Mouse (Mus musculus) kidney, adult 2 months (tissue): ENCODE measurements at regions not wholly inside any gene's neighbourhood (a gene's known extent, or its start where the extent isn't known, plus 50 kb on each side); places are given as distances from the start of the nearest gene placed in this dataset.

ENCODE experiments used
- DNase-seq: peaks from one replicate; pipeline ENCODE4 v3.0.0; 2021
- H3K27ac ChIP-seq: fragments of 200-500 bp; 2 replicates; pipeline ENCODE4 v1.5.1; 2012; ENCODE audit warnings: low read depth, low read length, control low read depth, inconsistent platforms; ENCODE audit not compliant: insufficient read depth
- H3K27me3 ChIP-seq: fragments of 200-500 bp; replicated peaks from 2 replicates; pipeline ENCODE4 v1.6.1; 2012; ENCODE audit warnings: mild to moderate bottlenecking, moderate library complexity, low read length, inconsistent platforms; ENCODE audit not compliant: control insufficient read depth, insufficient read depth
- H3K36me3 ChIP-seq: fragments of 200-500 bp; 2 replicates; pipeline ENCODE4 v1.6.1; 2012; ENCODE audit warnings: mild to moderate bottlenecking, moderate library complexity, low read length, inconsistent platforms; ENCODE audit not compliant: control insufficient read depth, insufficient read depth
- H3K4me1 ChIP-seq: fragments of 200-500 bp; 2 replicates; pipeline ENCODE4 v1.6.1; 2011; ENCODE audit warnings: low read length; ENCODE audit not compliant: control insufficient read depth, insufficient read depth
- H3K4me3 ChIP-seq: fragments of 200-500 bp; 2 replicates; pipeline ENCODE4 v1.5.1; 2011; ENCODE audit warnings: mild to moderate bottlenecking, low read depth, low read length, control low read depth; ENCODE audit not compliant: insufficient read depth
- CTCF ChIP-seq: fragments of 200-500 bp; conservative IDR thresholded peaks from 2 replicates; pipeline ENCODE4 v1.5.1; 2011; ENCODE audit warnings: low read depth, mild to moderate bottlenecking, control low read depth, low read length, moderate library complexity, mixed read lengths; ENCODE audit not compliant: insufficient read depth, insufficient read length
- POLR2A ChIP-seq: fragments of 200-500 bp; IDR thresholded peaks from one replicate; pipeline ENCODE4 v1.6.1; 2011; ENCODE audit warnings: low read depth, low read length, control low read depth
- WGBS: fragments of 180-500 bp; shearing (Covaris S2); methylation state at CpG from one replicate; pipeline ENCODE4 v1.1.7; 2018; 5-methylcytosine and 5-hydroxymethylcytosine counted together

GRCm38 (mm10) chr14:114836723-114837349, 255.2 kb upstream of the Gpc5 start:
- Histone ChIP-seq H3K27me3 (no peaks in the 10 kb centered on the region), H3K27ac (no peak overlapping the region), H3K4me1 (peaks cover 4% of the 10 kb centered on the region; the same call in 1 of the 2 replicates), H3K36me3 (no peaks in the 10 kb centered on the region), H3K4me3 (no peak overlapping the region)
- TF ChIP-seq CTCF = no peak
- no peak for TF ChIP-seq POLR2A
- WGBS = 68% methylated on average over 3 of the region's 3 CpGs
- DNase-seq = peak; percentile 18

- no peak for DNase-seq
- WGBS = 46% methylated on average over 16 of the region's 16 CpGs
- Histone ChIP-seq H3K36me3 (no peaks in the 10 kb centered on the region), H3K4me3 (no peak overlapping the region), H3K4me1 (peaks cover 4% of the 10 kb centered on the region; the same call in 1 of the 2 replicates), H3K27me3 (no peaks in the 10 kb centered on the region), H3K27ac (no peak overlapping the region)
- no peak for TF ChIP-seq CTCF
- TF ChIP-seq POLR2A = no peak
Measured at GRCm38 (mm10) chr14:114837652-114838276, 254.3 kb upstream of the Gpc5 start.

GRCm38 (mm10) chr14:114839340-114839903, 252.6 kb upstream of the Gpc5 start:
- Histone ChIP-seq H3K36me3 (no peaks in the 10 kb centered on the region), H3K27me3 (no peaks in the 10 kb centered on the region), H3K4me1 (peaks cover 4% of the 10 kb centered on the region; the same call in 1 of the 2 replicates), H3K27ac (no peak overlapping the region), H3K4me3 (no peak overlapping the region)
- 89% methylated on average over 2 of the region's 2 CpGs for WGBS
- peak; percentile 31 for DNase-seq
- no peak for TF ChIP-seq POLR2A
- TF ChIP-seq CTCF = no peak

GRCm38 (mm10) chr14:114840766-114841165, 251.2 kb upstream of the Gpc5 start:
- Histone ChIP-seq H3K36me3 (no peaks in the 10 kb centered on the region), H3K27ac (peak overlapping the region; percentile 23; the same call in 1 of the 2 replicates), H3K27me3 (no peaks in the 10 kb centered on the region), H3K4me3 (no peak overlapping the region), H3K4me1 (peaks cover 4% of the 10 kb centered on the region; the same call in 1 of the 2 replicates)
- no peak for TF ChIP-seq CTCF
- no peak for TF ChIP-seq POLR2A
- 59% methylated on average over 5 of the region's 5 CpGs for WGBS
- DNase-seq = peak; percentile 6

GRCm38 (mm10) chr14:114841552-114841951, 250.5 kb upstream of the Gpc5 start:
- H3K4me3 ChIP-seq = no peak overlapping the region
- H3K27ac ChIP-seq = no peak overlapping the region
- peaks cover 4% of the 10 kb centered on the region; the same call in 1 of the 2 replicates for H3K4me1 ChIP-seq
- no peak for DNase-seq
- no peak for TF ChIP-seq CTCF
- no peak for TF ChIP-seq POLR2A
- no peaks in the 10 kb centered on the region for H3K36me3 ChIP-seq
- 53% methylated on average over 5 of the region's 5 CpGs for WGBS
- no peaks in the 10 kb centered on the region for H3K27me3 ChIP-seq

GRCm38 (mm10) chr14:114842327-114842726, 249.7 kb upstream of the Gpc5 start:
- no peaks in the 10 kb centered on the region for H3K36me3 ChIP-seq
- no peak for DNase-seq
- no peak overlapping the region for H3K4me3 ChIP-seq
- H3K27ac ChIP-seq = no peak overlapping the region
- no peaks in the 10 kb centered on the region for H3K27me3 ChIP-seq
- H3K4me1 ChIP-seq = no peaks in the 10 kb centered on the region
- no peak for TF ChIP-seq POLR2A
- TF ChIP-seq CTCF = no peak
- WGBS = 90% methylated on average over 8 of the region's 8 CpGs

- 69% methylated on average over 6 of the region's 6 CpGs for WGBS
- no peaks in the 10 kb centered on the region for H3K4me1 ChIP-seq
- TF ChIP-seq POLR2A (no peak), CTCF (no peak)
- H3K4me3 ChIP-seq = no peak overlapping the region
- no peak overlapping the region for H3K27ac ChIP-seq
- no peaks in the 10 kb centered on the region for H3K27me3 ChIP-seq
- no peaks in the 10 kb centered on the region for H3K36me3 ChIP-seq
- DNase-seq = no peak
Measured at GRCm38 (mm10) chr14:114843105-114843743, 248.8 kb upstream of the Gpc5 start.
